Mouse (Mus musculus) ovary, postnatal 36 days (tissue): ENCODE data around the gene Man2b1.
"Not testable (repeated sequence)": the region's sequence is repeated elsewhere in the genome, so short reads cannot be mapped to it uniquely, and the experiment has no call there.

Experiments used
- DNase-seq: peaks from one replicate; pipeline ENCODE4 v3.0.0; 2022; ENCODE audit warnings: low spot score, mixed read lengths

The Man2b1 gene

GRCm38 (mm10) chr8:85122995-85123394 lies 39.9 kb downstream of the Man2b1 start, which contains the start of gene Zfp791:
TSS of gene Zfp791 (minus strand) at chr8:85123095.
- DNase-seq: no peak

GRCm38 (mm10) chr8:85123691-85124090 lies 40.6 kb downstream of the Man2b1 start:
- no peak for DNase-seq

DNA sequence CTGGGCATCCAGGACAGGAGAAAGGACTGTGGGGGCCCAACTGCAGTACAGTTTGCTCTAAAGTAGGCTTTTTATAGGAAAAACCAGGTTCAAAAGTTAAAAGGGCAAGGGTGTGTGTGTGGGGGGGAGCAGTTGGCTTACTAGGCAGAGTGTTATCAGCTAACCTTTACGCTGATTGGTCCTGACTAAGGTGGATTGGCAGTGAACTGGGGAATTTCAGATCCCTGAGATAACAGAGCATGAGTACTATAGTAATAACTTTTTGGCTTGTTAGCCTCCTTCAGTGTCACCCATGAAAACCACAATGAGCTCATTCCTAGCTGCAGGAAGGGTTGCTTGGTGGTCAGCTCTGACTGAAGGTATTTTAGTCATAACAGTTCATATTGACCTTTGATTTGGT lies 49.3 kb downstream of the Man2b1 start:
- no peak for DNase-seq

DNA sequence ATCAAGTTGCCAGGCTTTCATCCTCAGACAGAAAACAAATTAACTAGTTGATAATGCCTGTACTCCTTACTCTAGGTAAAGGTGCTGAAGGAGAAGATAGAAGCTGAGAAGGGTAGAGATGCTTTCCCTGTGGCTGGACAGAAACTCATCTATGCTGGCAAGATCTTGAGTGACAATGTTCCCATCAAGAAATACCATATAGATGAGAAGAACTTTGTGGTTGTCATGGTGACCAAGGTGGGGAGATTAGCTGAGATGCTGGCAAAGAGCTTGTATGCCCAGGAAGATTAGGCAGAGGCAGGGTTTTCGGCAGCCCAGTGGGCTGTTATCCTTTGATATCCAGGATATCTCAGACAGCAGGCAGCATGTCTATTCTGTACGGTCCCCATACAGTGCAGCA lies 52.6 kb downstream of the Man2b1 start:
- DNase-seq: not testable (repeated sequence)

DNA sequence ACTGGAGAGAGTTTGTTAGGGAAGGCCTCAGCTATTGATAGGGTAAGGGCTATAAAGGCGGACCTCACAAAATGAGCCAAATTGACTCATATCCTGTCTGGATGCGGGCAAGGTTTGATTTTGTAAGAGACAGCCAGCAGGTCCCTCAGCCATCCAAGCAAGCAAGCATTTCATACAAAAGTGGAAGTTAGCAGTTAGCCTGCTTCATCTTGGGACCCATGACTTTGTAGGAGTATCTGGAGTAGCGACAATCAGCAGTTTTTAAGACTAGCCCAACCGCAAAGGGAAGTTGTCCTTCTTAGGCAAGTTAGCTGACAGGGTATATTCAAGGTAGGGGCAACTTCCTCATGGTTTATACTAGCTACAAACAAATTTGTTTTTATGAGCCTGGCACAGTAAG lies 59.4 kb downstream of the Man2b1 start:
- DNase-seq: no peak
